Mouse (Mus musculus) ES-Bruce4 (cell line): Measurements from ENCODE around the gene Dpp4.

Experiments
- CTCF ChIP-seq: IDR thresholded peaks from one replicate; pipeline ENCODE4 v1.8.1; 2011; ENCODE audit warnings: low read depth, low read length
- POLR2A ChIP-seq: IDR thresholded peaks from one replicate; pipeline ENCODE4 v1.8.1; 2011; ENCODE audit warnings: low read length; ENCODE audit not compliant: insufficient read depth

GRCm38 (mm10) chr2:62411211-62412080 is 585 bp downstream of the Dpp4 start:
- no peak for TF ChIP-seq POLR2A
- no peak for TF ChIP-seq CTCF
